Mouse (Mus musculus): Measurements from ENCODE around the gene Odf3l2.

DNA sequence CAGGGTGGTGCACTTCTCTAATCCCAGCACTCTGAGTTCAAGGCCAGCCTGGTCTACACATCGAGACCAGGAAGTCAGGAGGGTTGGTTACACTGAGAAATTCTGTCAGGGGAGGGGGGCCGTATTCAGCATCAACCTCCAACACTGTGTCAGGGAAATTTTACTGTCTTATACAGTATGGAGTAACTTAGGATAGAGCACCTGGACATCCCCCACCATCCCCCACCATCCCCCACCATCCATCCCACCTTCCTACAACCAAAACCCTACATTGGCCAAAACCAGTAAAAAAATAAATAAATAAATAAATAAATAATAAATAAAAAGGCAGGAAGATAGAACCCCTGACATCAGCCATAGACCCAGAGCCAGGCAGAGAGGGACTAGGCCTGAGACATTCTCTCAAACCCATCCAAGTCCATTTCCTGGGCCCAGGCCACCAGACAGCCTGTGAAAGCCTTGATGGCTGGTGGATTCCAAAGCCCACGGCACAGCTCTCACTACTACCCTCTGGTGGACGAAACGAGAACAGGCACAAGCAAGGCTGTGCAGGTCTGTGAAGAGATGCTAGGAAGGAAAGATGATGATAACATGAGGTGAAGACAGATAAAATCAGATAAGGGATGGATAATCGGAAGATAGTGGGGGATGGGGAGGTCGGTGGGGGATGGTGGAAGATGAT, 3.7 kb upstream of the Odf3l2 start:
- no peak for TF ChIP-seq FLI1 (IDR thresholded peaks at IDR 0.05; ENCODE audit: low read length)
- TF ChIP-seq GATA1 (IDR thresholded peaks at IDR 0.05; ENCODE audit: borderline replicate concordance, low read length): no peak

Measured in megakaryocyte, embryonic 14.5 days (primary cell).